Mouse (Mus musculus) spleen, postnatal 36 days (tissue): ENCODE data around the gene Mms19.
A peak's percentile ranks its signal among the peaks of the same experiment; 100 is the strongest.

Experiments used
- DNase-seq, 2 experiments: peaks; one replicate each; pipeline ENCODE4 v3.0.0; 2022; ENCODE audit warnings: low spot score in 2 of 2, mixed read lengths in 1 of 2

Mms19 gene

GRCm38 (mm10) chr19:41980819-41981594 lies at the start of gene Mms19:
Gene Mms19 (minus strand): TSS chr19:41981157.
- peak; percentile 99 for DNase-seq

- DNase-seq = peak; percentile 50 to 58
These were observed 45.2 kb upstream of the Mms19 start for GRCm38 (mm10) chr19:42026158-42026557.

DNA sequence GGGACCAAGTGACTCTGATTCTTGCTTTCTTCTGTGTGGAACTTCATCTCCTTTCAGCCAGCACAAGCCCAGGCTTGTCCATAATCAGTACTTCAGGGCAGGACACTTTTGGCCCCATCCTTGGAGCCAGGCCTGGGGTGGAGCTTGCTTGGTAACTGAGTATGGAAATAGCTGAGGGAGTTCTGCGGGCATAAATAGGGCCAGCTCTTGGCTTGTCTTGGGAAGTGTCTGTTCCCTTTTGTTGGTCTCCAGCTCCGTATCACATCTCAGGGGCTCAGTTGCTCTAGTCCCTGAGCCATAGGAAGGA lies 41.5 kb upstream of the Mms19 start:
- DNase-seq = no peak

DNA sequence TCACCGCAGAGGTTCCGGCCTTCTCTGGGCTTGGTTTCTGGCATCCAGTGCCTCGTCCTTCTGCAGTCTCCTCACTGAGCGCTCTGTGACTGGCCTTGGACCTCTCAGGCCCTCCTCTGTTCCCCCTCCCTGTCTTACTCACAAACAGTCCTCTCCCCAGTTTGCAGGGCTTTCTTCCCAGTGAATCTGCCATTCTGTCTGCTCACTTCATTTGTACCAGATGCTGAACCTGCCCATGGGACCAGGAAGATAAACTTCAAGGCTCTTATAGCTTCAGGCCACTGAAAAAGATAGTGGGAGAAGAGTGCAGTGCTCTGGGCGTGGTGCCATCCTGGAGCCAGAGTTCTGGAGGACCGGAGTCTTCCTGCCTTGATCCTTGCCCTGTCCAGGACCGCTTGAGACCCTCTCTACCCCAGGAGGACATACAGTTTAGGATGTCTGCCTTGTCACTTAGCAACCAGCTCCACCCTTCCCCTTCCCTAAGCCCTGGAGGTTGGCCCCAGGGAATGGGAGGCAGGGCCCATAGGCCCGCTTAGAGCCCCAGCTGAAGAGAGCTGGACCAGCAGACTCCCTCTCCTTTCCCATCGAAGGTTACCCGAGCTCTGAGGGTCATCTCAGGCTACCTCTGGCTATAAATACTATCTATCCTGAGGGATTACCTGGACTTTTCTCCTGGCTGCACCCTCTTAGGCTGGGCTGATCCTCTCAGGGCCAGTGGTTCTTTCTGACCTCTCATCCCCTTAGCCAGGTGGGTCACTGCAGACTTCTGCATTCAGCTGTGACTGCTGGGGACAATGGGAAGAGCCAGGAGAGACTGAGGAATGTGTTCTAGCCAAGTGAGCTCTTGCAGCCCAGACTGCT lies 41.0 kb upstream of the Mms19 start:
- DNase-seq = no peak

DNA sequence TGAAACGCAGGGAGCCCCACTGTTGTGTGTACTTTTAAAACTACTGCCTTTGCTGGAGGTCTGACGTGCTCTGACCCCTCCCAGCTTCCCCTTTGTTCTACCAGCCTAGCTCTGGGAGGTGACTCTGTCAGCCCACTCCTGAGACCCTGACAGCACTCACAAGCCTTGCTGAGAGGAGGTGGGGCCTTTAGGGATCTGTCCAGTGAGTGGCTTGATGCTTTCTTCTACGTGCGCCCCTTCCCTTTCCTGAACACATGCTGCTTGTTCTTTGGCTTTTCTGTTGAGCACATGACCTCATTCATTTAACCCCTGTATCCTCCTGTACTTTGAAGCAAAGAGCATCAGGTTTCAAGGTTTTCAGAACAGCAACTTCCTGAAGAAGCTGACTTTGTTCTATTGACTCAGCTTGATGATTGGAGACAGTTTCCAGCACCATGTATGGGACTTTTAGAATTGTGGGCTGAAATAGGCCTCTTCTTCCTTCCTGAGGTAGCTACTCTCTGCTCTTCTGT lies 38.1 kb upstream of the Mms19 start:
- DNase-seq = no peak

DNA sequence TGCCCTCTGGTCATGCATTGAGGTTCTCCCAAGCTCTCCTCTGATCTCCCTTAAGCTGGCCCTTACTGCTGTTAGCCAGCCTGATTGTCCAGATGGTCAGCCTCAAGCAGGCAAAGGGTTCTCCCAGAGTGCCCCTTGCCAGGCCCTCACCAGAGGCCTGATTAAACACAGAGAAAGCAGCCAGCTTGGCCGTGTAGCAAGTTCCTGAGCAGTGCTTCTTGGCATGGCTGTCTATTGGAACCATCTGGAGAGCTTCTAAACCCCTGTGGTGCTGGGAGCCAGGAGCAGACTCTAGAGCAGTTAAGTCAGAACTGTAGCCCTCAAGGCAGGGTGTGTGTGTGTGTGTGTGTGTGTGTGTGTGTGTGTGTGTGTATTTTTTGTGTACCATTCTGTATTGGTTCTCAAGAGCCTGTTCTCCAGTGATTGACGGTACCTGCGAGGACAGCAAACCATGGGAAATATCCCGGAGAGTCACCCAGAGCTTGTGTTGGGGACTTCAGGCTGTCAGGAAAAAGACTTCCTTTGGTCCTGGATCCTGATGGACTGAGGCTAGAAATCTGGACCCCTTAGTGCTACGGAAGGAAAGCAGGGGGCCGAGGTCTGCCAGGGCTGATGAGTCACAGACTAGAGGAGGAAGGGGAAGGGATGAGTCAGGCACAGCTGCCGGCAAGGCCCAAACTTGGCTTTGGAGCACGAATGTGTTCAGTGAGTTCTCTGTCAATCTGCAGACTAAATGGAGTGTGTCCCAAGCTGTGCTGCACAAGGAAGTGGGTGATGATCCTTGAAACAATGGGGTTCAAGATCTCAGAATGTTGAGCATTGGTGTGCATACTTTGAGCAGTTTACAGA lies 36.7 kb upstream of the Mms19 start:
- DNase-seq = no peak

- DNase-seq = no peak
These were observed 35.9 kb upstream of the Mms19 start for GRCm38 (mm10) chr19:42016840-42017239.

DNA sequence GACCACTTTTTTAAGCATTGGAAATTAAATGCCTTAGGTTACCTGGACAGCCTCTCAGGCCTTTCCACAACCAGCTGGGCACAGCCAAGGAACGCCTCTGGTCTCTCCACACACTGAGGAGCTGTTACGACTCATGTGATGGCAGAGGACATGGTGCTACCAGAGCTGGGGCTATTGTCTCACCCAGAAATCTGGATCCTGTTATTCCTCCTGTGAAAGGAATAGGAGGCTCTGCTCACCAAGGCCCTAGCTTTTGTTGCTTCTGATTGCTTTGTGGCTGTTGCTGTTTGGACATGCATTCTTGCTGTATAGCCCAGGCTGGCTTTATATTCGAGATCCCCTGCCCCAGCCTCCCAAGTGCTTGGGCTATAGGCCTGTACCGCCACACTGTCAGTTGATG lies 35.3 kb upstream of the Mms19 start:
- no peak for DNase-seq

DNA sequence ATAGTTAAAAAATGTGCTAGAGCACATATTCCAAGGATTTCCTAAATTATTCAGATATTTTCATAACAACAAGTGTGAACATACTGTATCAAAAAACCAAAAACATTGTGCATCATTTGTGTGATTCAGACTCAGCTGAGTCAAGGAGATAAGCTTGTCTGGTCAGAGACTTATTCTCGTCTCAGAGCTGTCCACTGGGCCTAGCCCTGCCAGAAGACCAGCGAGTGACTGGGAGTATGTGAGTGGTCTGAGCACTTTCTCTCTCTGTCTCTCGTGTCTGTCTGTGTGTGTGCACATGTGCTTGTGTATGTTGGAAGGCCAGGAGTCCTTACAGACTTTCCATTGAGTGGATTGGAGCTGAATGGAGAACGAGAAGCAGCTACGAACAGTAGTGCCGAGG lies 34.0 kb upstream of the Mms19 start:
- no peak for DNase-seq

DNA sequence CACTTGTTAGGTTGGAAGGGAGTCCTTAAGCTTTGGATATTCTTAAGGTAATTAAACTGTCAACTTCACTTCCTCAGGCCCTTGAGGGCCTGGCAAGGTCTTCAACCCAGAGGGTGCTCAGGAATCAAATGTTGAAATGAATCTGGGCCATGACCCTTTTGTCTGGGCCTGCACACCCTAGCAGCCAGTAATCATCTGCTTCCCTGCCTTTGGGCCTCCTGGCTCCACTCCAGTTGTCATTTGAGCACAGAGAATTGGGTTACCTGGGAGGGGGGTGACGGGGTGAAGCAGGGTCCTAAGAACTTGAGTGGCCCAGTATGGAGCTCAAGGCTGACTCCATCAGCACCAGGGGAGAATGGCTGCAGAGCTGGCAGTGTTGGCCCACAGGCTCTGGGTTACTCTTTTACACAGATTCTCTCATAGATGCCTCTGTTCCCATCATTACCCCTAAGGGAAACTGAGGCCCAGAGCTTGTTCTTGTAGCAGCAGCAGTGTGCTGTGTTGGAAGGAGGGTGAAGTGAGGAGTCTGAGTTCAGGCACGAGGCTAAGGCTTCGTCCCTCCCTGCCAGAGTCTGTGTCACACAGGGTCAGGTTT lies 33.4 kb upstream of the Mms19 start:
- no peak for DNase-seq

DNA sequence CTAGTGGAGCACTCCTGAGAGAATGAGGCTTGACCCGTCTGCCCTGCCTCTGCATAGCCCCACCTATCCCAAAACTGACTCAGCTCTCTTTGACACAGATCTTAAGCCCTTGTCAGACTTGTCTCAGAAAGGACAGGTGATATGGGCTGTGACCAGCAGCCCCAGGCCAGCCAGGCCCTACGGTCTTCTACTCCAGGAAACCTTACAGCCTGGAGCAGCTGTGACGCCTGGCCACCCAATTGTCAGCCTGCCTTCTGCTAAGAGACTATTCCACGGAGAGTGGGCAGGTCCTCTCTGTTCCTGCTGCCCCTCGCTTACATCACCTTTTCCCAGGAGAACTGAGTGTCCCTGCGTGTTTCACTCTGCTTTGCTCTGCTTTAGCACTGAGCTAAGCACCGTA lies 30.2 kb upstream of the Mms19 start:
- DNase-seq = no peak

DNA sequence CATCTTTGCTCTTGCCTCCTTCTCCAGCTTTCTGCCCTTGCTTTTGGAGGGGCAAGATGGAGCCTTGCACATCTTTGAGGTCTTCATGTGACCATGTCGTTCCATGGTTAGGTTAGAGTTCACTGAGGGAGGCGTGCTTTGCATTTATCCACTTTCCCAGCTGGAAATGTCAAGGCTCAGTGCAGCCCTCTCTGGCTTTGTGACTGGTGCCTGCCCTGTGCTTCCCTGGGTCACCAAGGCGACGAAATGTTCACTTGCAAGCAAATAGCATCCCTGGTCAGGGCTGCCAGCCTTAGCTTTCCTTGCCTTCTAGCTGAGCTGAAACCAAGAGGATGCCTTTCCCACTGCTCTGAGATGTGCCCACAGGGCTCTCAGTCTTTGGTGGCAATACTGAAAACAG lies 29.5 kb upstream of the Mms19 start:
- no peak for DNase-seq

GRCm38 (mm10) chr19:42009067-42009466 lies 28.1 kb upstream of the Mms19 start:
- no peak for DNase-seq

DNA sequence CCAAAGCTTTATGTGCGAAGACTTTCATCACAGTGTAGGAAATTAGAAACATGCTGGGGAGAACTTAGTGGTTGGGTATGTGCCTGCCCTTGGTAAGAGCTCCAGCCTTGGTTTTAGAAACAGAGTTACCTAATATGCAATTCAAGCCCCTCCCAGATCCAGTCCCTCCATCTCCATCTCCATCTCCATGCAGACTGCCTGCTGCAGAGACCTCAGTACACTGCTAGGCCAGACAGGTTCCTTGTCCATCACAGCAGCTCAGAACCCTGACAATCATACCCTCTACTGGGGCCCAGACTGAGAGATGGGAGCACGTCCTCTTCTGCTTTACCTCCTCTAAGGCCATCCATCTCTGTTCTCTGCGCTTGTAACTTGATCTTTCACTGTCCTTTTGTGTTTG lies 27.6 kb upstream of the Mms19 start:
- DNase-seq = no peak

- DNase-seq = no peak
These were observed 25.6 kb upstream of the Mms19 start for GRCm38 (mm10) chr19:42006568-42006967.

- peak in 1 of 2 experiments; percentile 43 for DNase-seq
These were observed 24.7 kb upstream of the Mms19 start for GRCm38 (mm10) chr19:42005616-42006015.

- no peak for DNase-seq
These were observed 23.3 kb upstream of the Mms19 start for GRCm38 (mm10) chr19:42004258-42004657.

DNA sequence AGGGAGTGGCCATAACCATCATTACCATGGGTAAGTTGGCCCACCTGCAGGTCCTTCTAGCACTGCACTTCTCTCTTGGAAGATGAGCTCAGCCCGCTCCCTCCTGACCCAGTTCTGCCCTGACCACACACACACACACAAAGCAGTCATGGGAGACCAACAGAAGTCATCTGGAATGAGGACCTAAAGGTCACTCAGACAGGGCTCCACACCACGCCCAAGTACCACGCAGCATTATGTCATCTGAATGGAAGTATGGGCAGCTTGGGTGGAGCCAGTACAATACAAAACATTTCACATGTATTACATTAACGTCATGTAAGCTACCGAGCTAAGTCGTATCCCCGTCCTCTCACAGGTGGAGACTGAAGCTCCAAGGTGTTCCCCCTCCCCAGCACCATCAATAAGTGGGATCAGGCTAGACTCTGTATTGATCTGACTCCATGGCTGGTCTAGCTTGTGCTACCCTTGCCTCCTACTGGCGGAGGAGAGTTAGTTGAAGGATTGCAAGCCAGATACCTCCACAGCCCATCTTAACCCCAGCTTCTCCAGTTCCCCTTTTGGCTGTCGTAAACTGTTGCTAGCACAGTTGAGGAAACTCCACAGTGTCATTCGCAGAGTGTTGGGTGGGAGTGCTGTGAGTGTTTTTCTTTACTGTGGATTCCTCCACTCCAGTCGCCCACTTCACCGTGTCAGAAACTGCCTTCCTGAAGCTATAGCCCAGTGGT lies 20.5 kb upstream of the Mms19 start:
- peak in 1 of 2 experiments; percentile 20 for DNase-seq

DNA sequence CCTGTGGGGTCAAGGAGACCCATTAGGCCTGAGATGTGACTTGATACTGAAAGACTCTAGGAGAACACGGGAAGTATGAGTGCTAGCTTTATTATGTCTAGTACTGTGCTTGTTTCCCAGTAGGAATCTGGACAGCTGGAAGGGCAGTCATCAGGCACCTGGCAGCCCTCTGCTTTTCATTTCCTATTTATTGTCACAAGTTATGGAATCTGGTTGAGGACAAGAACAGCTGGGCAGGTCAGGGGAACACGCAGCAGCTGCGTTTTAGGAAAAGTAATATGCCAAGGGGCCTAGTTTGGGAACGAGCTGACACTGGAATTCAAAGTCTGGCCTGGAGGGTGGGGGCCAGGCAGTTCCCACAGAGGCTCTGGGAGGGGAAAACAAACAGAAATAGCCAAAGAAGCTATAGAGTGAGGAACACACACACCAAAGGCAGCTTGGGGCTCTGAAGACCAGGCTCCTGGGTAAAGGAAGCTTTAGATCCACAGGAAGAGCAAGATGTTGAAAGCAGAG lies 19.5 kb upstream of the Mms19 start:
- no peak for DNase-seq

- DNase-seq = peak in 1 of 2 experiments; percentile 30
These were observed 18.8 kb upstream of the Mms19 start for GRCm38 (mm10) chr19:41999688-42000283.
